Mouse (Mus musculus): ENCODE results near the gene Klhl5.

DNA sequence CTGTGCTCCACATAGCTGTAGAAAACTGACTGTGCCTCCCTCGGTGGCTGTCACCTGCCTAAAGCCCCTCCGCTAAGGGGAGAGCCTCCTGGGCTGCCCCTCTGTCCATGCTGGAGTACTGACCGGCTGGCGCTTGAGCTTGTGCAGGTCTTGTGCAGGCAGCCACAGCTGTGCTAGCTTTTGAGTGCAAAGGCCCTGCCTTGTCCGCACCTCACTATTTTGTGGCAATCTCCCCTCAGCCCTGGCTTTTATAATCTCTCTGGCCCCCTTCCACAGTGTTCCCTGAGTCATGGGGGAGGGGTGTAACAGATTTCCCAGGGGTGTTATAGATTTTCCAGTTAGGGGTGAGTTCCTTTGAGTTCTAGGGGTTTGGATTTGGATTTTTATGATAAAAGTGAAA is 44.4 kb downstream of the Klhl5 start:
- TF ChIP-seq ZNF384 (IDR thresholded peaks at IDR 0.05; ENCODE audit: low read depth, low read length) (no peak), CHD2 (IDR thresholded peaks at IDR 0.05; ENCODE audit: low read depth, low read length) (no peak), HCFC1 (IDR thresholded peaks at IDR 0.05; ENCODE audit: borderline replicate concordance, insufficient read depth, low read length) (no peak), MAFK (IDR thresholded peaks at IDR 0.05; ENCODE audit: insufficient read depth, low read depth, low read length) (no peak)

All from ES-E14 (cell line).